8 mouse cellular contexts compared by ENCODE assay signal in the genomic region with DNA sequence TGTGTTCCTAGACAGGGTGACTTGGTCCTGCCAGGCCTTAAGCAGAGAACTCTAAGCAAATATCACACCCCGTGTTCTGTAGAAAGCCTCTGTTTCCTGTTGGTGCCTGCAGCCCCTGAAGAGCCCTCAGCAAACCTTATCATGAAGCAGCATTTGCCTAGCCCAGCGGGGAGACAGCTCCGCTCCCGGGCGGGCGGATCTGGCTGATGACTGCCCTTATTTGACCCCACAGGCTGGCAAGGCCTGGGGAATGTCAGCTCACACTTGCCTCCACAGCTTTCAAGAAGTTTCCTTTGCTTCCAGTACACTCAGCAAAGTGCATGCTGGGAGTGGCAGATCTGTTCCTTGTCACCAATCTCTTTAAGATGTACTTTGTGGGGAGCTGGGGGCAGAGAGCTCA. TPM values are rescaled to one million over a fixed set of nuclear protein-coding genes. Genes with fewer than 3 reads are reported as not detected.
DNase-seq lines count a peak whose midpoint lies in the region; ATAC-seq lines count a peak whose summit lies in the region.

No protein-coding gene starts in this region.

- no peak overlapping the region for H3K4me2 ChIP-seq in limb, embryonic 12.5 days
- no peak overlapping the region for H3K4me2 ChIP-seq in forebrain, embryonic 11.5 days (ENCODE audit: low read depth, low read length, severe bottlenecking)

- WGBS in limb, embryonic 12.5 days, result 17% methylated on average over 6 of the region's 6 CpGs
- WGBS in forebrain, embryonic 11.5 days, result 52% methylated on average over 6 of the region's 6 CpGs

- peak; percentile 40; the same call in 1 of the 2 replicates for ATAC-seq in limb, embryonic 12.5 days (ENCODE audit: insufficient number of reproducible peaks, insufficient read depth, low FRiP score, low TSS enrichment, low read depth)
- ATAC-seq in forebrain, embryonic 11.5 days (replicated peaks; ENCODE audit: low FRiP score), result no peak
- no peak for ATAC-seq in cerebellum, adult (ENCODE audit: insufficient number of reproducible peaks, low FRiP score, low TSS enrichment)

- no peak overlapping the region for H3K9ac ChIP-seq in limb, embryonic 12.5 days (replicated peaks)
- H3K9ac ChIP-seq in forebrain, embryonic 11.5 days (ENCODE audit: low read length), result no peak overlapping the region

- H3K4me1 ChIP-seq in erythroblast, embryonic 14.5 days (ENCODE audit: control insufficient read depth), result peaks cover 59% of the 10 kb centered on the region
- H3K4me1 ChIP-seq in limb, embryonic 12.5 days (replicated peaks), result peaks cover 49% of the 10 kb centered on the region
- H3K4me1 ChIP-seq in forebrain, embryonic 11.5 days (replicated peaks; ENCODE audit: control insufficient read depth, insufficient read depth, low read length), result peaks cover 3% of the 10 kb centered on the region; the same call in 1 of the 2 replicates

- H3K36me3 ChIP-seq in erythroblast, embryonic 14.5 days (ENCODE audit: control insufficient read depth), result peaks cover 14% of the 10 kb centered on the region
- H3K36me3 ChIP-seq in limb, embryonic 12.5 days, result no peaks in the 10 kb centered on the region
- no peaks in the 10 kb centered on the region for H3K36me3 ChIP-seq in forebrain, embryonic 11.5 days (ENCODE audit: control insufficient read depth, insufficient read depth, low read length)

- peak overlapping the region; percentile 10 for H3K4me3 ChIP-seq in erythroblast, embryonic 14.5 days (replicated peaks)
- H3K4me3 ChIP-seq in limb, embryonic 12.5 days (replicated peaks), result no peak overlapping the region
- H3K4me3 ChIP-seq in forebrain, embryonic 11.5 days (ENCODE audit: low read depth, low read length), result no peak overlapping the region

- H3K27me3 ChIP-seq in erythroblast, embryonic 14.5 days (ENCODE audit: control insufficient read depth), result peaks cover 11% of the 10 kb centered on the region
- H3K27me3 ChIP-seq in limb, embryonic 12.5 days, result no peaks in the 10 kb centered on the region
- H3K27me3 ChIP-seq in forebrain, embryonic 11.5 days (ENCODE audit: control insufficient read depth, insufficient read depth, low read length), result no peaks in the 10 kb centered on the region

- H3K9me3 ChIP-seq in erythroblast, embryonic 14.5 days (ENCODE audit: control insufficient read depth, low read length), result no peaks in the 10 kb centered on the region
- H3K9me3 ChIP-seq in limb, embryonic 12.5 days, result no peaks in the 10 kb centered on the region
- H3K9me3 ChIP-seq in forebrain, embryonic 11.5 days (ENCODE audit: control insufficient read depth, low read length), result no peaks in the 10 kb centered on the region

- DNase-seq in MN1 (ENCODE audit: low spot score), result peak; percentile 71
- DNase-seq in skeletal muscle tissue, adult 2 months (ENCODE audit: low read depth, low spot score), result peak; percentile 54
- no peak for DNase-seq in layer of hippocampus, adult 9-11 months
- no peak for DNase-seq in adrenal gland, adult (ENCODE audit: inconsistent age in 2 of 2, low spot score in 1 of 2)
- no peak for DNase-seq in forebrain, embryonic 11.5 days (ENCODE audit: low spot score)

- H3K27ac ChIP-seq in limb, embryonic 12.5 days, result peak overlapping the region; percentile 69
- H3K27ac ChIP-seq in forebrain, embryonic 11.5 days (ENCODE audit: low read depth, low read length), result no peak overlapping the region

RNA-seq across cellular contexts. Expression of gene Furin, which starts 40.3 kb away (rescaled TPM):
- polyA plus RNA-seq in erythroblast, embryonic 14.5 days (2012), result 0.65 and 0.76 TPM in 2 replicates
- 10.7 and 13.2 TPM in 2 replicates for polyA plus RNA-seq in limb, embryonic 12.5 days (2016; fragmentation: Nextera tagmentation; extraction: Ambion mirVana)
- polyA plus RNA-seq in forebrain, embryonic 11.5 days (2014; fragmentation: Nextera tagmentation; extraction: Ambion mirVana), result 6.0 and 6.2 TPM in 2 replicates

RNA-seq across cellular contexts. Expression of gene Fes, which starts 57.7 kb away (rescaled TPM):
- 0.69 and 0.95 TPM in 2 replicates for polyA plus RNA-seq in erythroblast, embryonic 14.5 days (2012)
- 10.2 and 11.0 TPM in 2 replicates for polyA plus RNA-seq in limb, embryonic 12.5 days (2016; fragmentation: Nextera tagmentation; extraction: Ambion mirVana)
- polyA plus RNA-seq in forebrain, embryonic 11.5 days (2014; fragmentation: Nextera tagmentation; extraction: Ambion mirVana), result 7.7 and 8.3 TPM in 2 replicates

Comparison
In these comparisons a context has a peak if more than half of its experiments do, and no peak if none do; other contexts are left out.
1. DNase-seq: peak in MN1 (single experiment) and skeletal muscle tissue, adult 2 months (single experiment); none in layer of hippocampus, adult 9-11 months (single experiment), adrenal gland, adult (0 of 2) and forebrain, embryonic 11.5 days (single experiment).